Mouse (Mus musculus) hindbrain, embryonic 12.5 days (tissue): Measurements from ENCODE around the gene Tmem150a. TPM values are rescaled to one million over a fixed set of nuclear protein-coding genes. Genes with fewer than 3 reads are reported as not detected.

Experiments
- ATAC-seq: fragments of 200-750 bp; cut with Nextera tagmentation; 2 replicates; pipeline ENCODE4 v1.8.0; 2017; ENCODE audit warnings: moderate TSS enrichment; ENCODE audit not compliant: low FRiP score
- H3K27ac ChIP-seq: fragments of 300-500 bp; sonication (generic); 2 replicates; pipeline ENCODE4 v1.5.1; 2016; ENCODE audit warnings: mild to moderate bottlenecking
- H3K27me3 ChIP-seq: fragments of 300-500 bp; sonication (generic); 2 replicates; pipeline ENCODE4 v1.6.1; 2016; ENCODE audit warnings: mild to moderate bottlenecking
- H3K36me3 ChIP-seq: fragments of 300-500 bp; sonication (generic); 2 replicates; pipeline ENCODE4 v1.6.1; 2016; ENCODE audit warnings: mild to moderate bottlenecking
- H3K4me1 ChIP-seq: fragments of 300-500 bp; sonication (generic); 2 replicates; pipeline ENCODE4 v1.6.1; 2016
- H3K4me2 ChIP-seq: fragments of 300-500 bp; sonication (generic); replicated peaks from 2 replicates; pipeline ENCODE4 v1.6.1; 2016; ENCODE audit warnings: mild to moderate bottlenecking
- H3K4me3 ChIP-seq: fragments of 300-500 bp; sonication (generic); 2 replicates; pipeline ENCODE4 v1.5.1; 2016; ENCODE audit warnings: mild to moderate bottlenecking
- H3K9ac ChIP-seq: fragments of 300-500 bp; sonication (generic); 2 replicates; pipeline ENCODE4 v1.6.1; 2016; ENCODE audit warnings: mild to moderate bottlenecking, moderate library complexity
- H3K9me3 ChIP-seq: fragments of 300-500 bp; sonication (generic); replicated peaks from 2 replicates; pipeline ENCODE4 v1.6.1; 2016; ENCODE audit warnings: mild to moderate bottlenecking
- WGBS: fragments of 180-500 bp; shearing (Covaris S2); methylation state at CpG from one replicate; pipeline ENCODE4 v1.1.7; 2016; 5-methylcytosine and 5-hydroxymethylcytosine counted together
- polyA plus RNA-seq: library from polyadenylated mRNA; unstranded; fragments of >200 nt; fragmentation: Nextera tagmentation; extraction: Ambion mirVana; gene quantifications from 2 replicates; pipeline ENCODE4 v1.2.1, GENCODE M21; 2016

Tmem150a gene
- polyA plus RNA-seq, 1 experiment from 2014 or later, result 10.0 TPM

- Histone ChIP-seq H3K4me2 (peak overlapping the region; percentile 53), H3K4me3 (peak overlapping the region; percentile 36), H3K27ac (no peak overlapping the region), H3K27me3 (peaks cover 19% of the 10 kb centered on the region), H3K9me3 (no peaks in the 10 kb centered on the region), H3K36me3 (no peaks in the 10 kb centered on the region), H3K4me1 (peaks cover 11% of the 10 kb centered on the region; the same call in 1 of the 2 replicates), H3K9ac (no peak overlapping the region)
- no peak for ATAC-seq
- 13% methylated on average over 12 of the region's 12 CpGs for WGBS
Measured at GRCm38 (mm10) chr6:72390795-72391521, 35.7 kb downstream of the Tmem150a start.

DNA sequence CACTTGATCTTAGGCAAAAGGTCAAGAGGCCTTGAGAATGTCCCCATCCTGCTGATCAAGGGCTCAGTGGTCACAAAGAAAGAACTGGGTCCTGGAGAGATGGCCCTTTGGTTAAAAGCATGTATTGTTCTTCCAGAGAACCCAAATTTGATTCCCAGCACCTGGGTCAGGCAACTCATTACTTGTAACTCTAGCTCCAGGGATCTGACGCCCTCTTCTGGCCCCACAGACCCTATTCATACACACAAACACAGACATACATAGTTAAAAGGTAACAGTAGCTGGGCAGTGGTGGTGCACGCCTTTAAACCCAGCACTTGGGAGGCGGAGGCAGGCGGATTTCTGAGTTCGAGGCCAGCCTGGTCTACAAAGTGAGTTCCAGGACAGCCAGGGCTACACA, 37.1 kb downstream of the Tmem150a start:
- Histone ChIP-seq H3K4me3 (no peak overlapping the region), H3K4me2 (no peak overlapping the region), H3K9me3 (no peaks in the 10 kb centered on the region), H3K36me3 (no peaks in the 10 kb centered on the region), H3K27ac (no peak overlapping the region), H3K4me1 (peaks cover 11% of the 10 kb centered on the region; the same call in 1 of the 2 replicates), H3K9ac (no peak overlapping the region), H3K27me3 (peaks cover 19% of the 10 kb centered on the region)
- no peak for ATAC-seq
- 85% methylated on average over 5 of the region's 5 CpGs for WGBS

GRCm38 (mm10) chr6:72396837-72397251, 41.6 kb downstream of the Tmem150a start:
- Histone ChIP-seq H3K36me3 (no peaks in the 10 kb centered on the region), H3K4me2 (no peak overlapping the region), H3K4me3 (no peak overlapping the region), H3K4me1 (no peaks in the 10 kb centered on the region), H3K9ac (no peak overlapping the region), H3K27ac (no peak overlapping the region), H3K27me3 (no peaks in the 10 kb centered on the region), H3K9me3 (no peaks in the 10 kb centered on the region)
- 78% methylated on average over 10 of the region's 10 CpGs for WGBS
- ATAC-seq, result no peak

GRCm38 (mm10) chr6:72399967-72400366, 44.7 kb downstream of the Tmem150a start:
- Histone ChIP-seq H3K4me1 (no peaks in the 10 kb centered on the region), H3K4me2 (no peak overlapping the region)
- WGBS, result 40% methylated on average over 2 of the region's 2 CpGs

DNA sequence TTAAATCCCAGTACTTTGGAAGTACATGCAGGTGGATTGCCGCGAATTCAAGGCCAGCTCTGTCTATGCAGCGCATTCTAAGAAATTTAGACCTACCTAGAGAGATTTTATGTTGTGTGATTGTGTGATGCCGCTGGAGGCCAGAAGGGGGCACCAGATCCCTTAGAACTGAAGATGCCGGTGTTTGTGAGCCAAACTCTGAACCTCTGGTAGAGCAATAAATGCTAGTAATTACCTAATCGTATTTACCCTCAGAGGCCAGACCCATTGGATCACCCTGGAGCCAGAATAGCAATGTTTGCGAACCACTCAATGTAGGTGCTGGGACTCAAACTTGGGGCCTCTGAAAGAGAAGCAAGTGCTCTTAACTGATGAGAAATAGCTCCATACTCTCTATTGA, 46.6 kb downstream of the Tmem150a start:
- ATAC-seq, result no peak

More at GRCm38 (mm10) chr6:72399967-72400366, 44.7 kb downstream of the Tmem150a start:
- Histone ChIP-seq H3K4me3 (no peak overlapping the region), H3K36me3 (no peaks in the 10 kb centered on the region), H3K9me3 (no peaks in the 10 kb centered on the region), H3K9ac (no peak overlapping the region), H3K27me3 (no peaks in the 10 kb centered on the region), H3K27ac (no peak overlapping the region)
- ATAC-seq, result no peak

GRCm38 (mm10) chr6:72405356-72405755, 50.1 kb downstream of the Tmem150a start:
- H3K4me1 ChIP-seq, result no peaks in the 10 kb centered on the region
- no peak overlapping the region for H3K27ac ChIP-seq
- ATAC-seq, result no peak
- H3K27me3 ChIP-seq, result no peaks in the 10 kb centered on the region
- no peaks in the 10 kb centered on the region for H3K9me3 ChIP-seq
- no peak overlapping the region for H3K4me3 ChIP-seq
- H3K36me3 ChIP-seq, result no peaks in the 10 kb centered on the region
- no peak overlapping the region for H3K4me2 ChIP-seq
- WGBS, result 77% methylated on average over 7 of the region's 7 CpGs
- H3K9ac ChIP-seq, result peak overlapping the region; percentile 8; the same call in 1 of the 2 replicates

More for the DNA sequence above, 46.6 kb downstream of the Tmem150a start:
- no peaks in the 10 kb centered on the region for H3K36me3 ChIP-seq
- H3K4me2 ChIP-seq, result no peak overlapping the region
- H3K9ac ChIP-seq, result no peak overlapping the region
- H3K27me3 ChIP-seq, result no peaks in the 10 kb centered on the region
- WGBS, result 26% methylated on average over 7 of the region's 7 CpGs
- no peaks in the 10 kb centered on the region for H3K9me3 ChIP-seq
- no peaks in the 10 kb centered on the region for H3K4me1 ChIP-seq
- H3K4me3 ChIP-seq, result no peak overlapping the region
- no peak overlapping the region for H3K27ac ChIP-seq

DNA sequence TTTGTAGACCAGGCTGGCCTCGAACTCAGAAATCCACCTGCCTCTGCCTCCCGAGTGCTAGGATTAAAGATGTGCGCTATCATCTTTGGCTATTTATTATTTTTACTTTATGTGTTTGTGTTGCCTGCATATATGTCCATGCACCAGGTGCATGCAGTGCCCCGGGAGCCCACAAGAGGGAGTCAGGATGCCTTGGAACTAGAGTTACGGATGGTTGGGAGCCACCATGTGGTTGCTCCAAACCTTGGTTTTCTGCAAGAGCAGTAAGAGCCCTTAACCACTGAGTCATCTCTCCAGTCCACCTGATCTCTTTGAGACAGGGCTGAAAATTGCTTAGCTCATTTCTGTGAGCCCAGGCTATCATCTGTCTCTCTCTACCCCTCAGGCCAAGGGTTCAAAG, 51.9 kb downstream of the Tmem150a start:
- H3K9ac ChIP-seq, result no peak overlapping the region
- WGBS, result 4% methylated on average over 5 of the region's 5 CpGs
- no peaks in the 10 kb centered on the region for H3K9me3 ChIP-seq
- H3K4me3 ChIP-seq, result no peak overlapping the region
- no peaks in the 10 kb centered on the region for H3K27me3 ChIP-seq
- H3K4me1 ChIP-seq, result no peaks in the 10 kb centered on the region
- no peak for ATAC-seq
- no peak overlapping the region for H3K27ac ChIP-seq
- H3K36me3 ChIP-seq, result no peaks in the 10 kb centered on the region
- H3K4me2 ChIP-seq, result no peak overlapping the region

Other genes starting within 250 kb of the Tmem150a start
- 12.4 and 13.7 TPM in 2 replicates for gene Atoh8, start 119.9 kb upstream of the Tmem150a start, polyA plus RNA-seq
- gene Sftpb, start 50.8 kb upstream of the Tmem150a start, polyA plus RNA-seq, result not detected in 2 replicates
- gene Usp39, start 10.3 kb upstream of the Tmem150a start, polyA plus RNA-seq, result 56.4 and 57.9 TPM in 2 replicates
- 26.1 and 28.2 TPM in 2 replicates for gene 0610030E20Rik, start 8.1 kb upstream of the Tmem150a start, polyA plus RNA-seq
- 95.0 and 98.3 TPM in 2 replicates for gene Rnf181, start 11.5 kb downstream of the Tmem150a start, polyA plus RNA-seq
- gene Vamp5, start 25.0 kb downstream of the Tmem150a start, polyA plus RNA-seq, result 10.0 and 11.0 TPM in 2 replicates
- 43.9 and 45.5 TPM in 2 replicates for gene Vamp8, start 35.3 kb downstream of the Tmem150a start, polyA plus RNA-seq
- 24.9 and 30.8 TPM in 2 replicates for gene Ggcx, start 58.9 kb downstream of the Tmem150a start, polyA plus RNA-seq
- gene Mat2a, start 84.1 kb downstream of the Tmem150a start, polyA plus RNA-seq, result 405 and 424 TPM in 2 replicates
- gene Sh2d6, start 166.3 kb downstream of the Tmem150a start, polyA plus RNA-seq, result 0.62 and 0.82 TPM in 2 replicates
- gene Capg, start 188.9 kb downstream of the Tmem150a start, polyA plus RNA-seq, result 10.6 and 15.0 TPM in 2 replicates
- 17.6 and 18.1 TPM in 2 replicates for gene Elmod3, start 243.0 kb downstream of the Tmem150a start, polyA plus RNA-seq
- 5.8 and 6.9 TPM in 2 replicates for gene Retsat, start 243.0 kb downstream of the Tmem150a start, polyA plus RNA-seq